17 mouse cellular contexts compared by ENCODE assay signal in the genomic region with DNA sequence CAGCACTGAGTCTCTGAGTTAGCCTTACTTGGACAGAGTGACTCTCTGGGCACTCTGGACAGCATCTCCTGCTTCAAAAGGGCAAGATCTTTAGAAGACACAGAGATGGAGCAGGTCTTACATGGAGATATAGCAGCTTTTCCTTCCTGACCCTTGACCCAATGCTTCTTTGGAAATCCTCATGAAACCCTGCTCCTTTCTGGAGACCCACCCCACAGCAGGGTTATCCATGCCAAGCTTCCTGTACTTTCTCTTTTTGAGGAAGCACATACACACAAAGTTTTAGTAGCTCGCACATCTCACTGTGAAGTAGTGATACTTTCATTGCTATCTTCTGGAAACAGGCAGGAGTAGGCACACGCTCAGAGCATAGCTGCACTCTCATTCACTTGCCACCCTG. TPM values are rescaled to one million over a fixed set of nuclear protein-coding genes. Genes with fewer than 3 reads are reported as not detected.
"Had no signal": no experiment of that assay in that cellular context is flagged by ENCODE, and none has a peak within 500 bp of the region (broad histone marks: within the 10 kb centered on the region; RNA-seq: fewer than 3 reads in every experiment).

No protein-coding gene starts in this region.

- H3K4me1 ChIP-seq: midbrain, embryonic 12.5 days; neural tube, embryonic 12.5 days had no signal

- H3K4me3 ChIP-seq: midbrain, embryonic 10.5 days; midbrain, embryonic 12.5 days; myocyte; neural tube, embryonic 12.5 days; stomach, embryonic 15.5 days had no signal

- H3K9me3 ChIP-seq: midbrain, embryonic 10.5 days; midbrain, embryonic 12.5 days; neural tube, embryonic 12.5 days; stomach, embryonic 15.5 days had no signal

- DNase-seq: lung, adult 18-20 months; lung, embryonic 14.5 days; lung, postnatal 10 days; lung, postnatal 4 days; midbrain, embryonic 14.5 days; right cerebral cortex, postnatal 14 days; thymus, adult 2 months; thymus, postnatal 25 days; thymus, postnatal 4 days had no signal

- H3K27me3 ChIP-seq: midbrain, embryonic 12.5 days; neural tube, embryonic 12.5 days; stomach, embryonic 15.5 days had no signal

- H3K27ac ChIP-seq: midbrain, embryonic 10.5 days; midbrain, embryonic 12.5 days; neural tube, embryonic 12.5 days; stomach, embryonic 15.5 days; stomach, postnatal 0 days had no signal

RNA-seq across cellular contexts. Expression of gene Gfra4, which starts 17.7 kb away (rescaled TPM):
- total RNA-seq: megakaryocyte-erythroid progenitor cell, adult 5-6 weeks; neutrophil, adult 5-6 weeks had no signal

RNA-seq across cellular contexts. Expression of gene Adam33, which starts 38.4 kb away (rescaled TPM):
- total RNA-seq: neutrophil, adult 5-6 weeks had no signal
